Mouse (Mus musculus): ENCODE data around the gene Agap1. TPM values are rescaled to one million over a fixed set of nuclear protein-coding genes. Genes with fewer than 3 reads are reported as not detected.

The Agap1 gene
- total and polyA plus RNA-seq, 3 experiments = 0.01 TPM; not detected in 2

- H3K9me3 ChIP-seq (replicated peaks; ENCODE audit: insufficient read depth, low read length) = no peaks in the 10 kb centered on the region
These were observed 28.2 kb downstream of the Agap1 start for GRCm38 (mm10) chr1:89482812-89483211.

GRCm38 (mm10) chr1:89486891-89487290, 32.3 kb downstream of the Agap1 start:
- H3K4me3 ChIP-seq (ENCODE audit: control insufficient read depth in 1 of 2, insufficient read depth in 1 of 2, low read depth in 2 of 2, low read length in 2 of 2) = no peak overlapping the region
- H3K9me3 ChIP-seq (replicated peaks; ENCODE audit: insufficient read depth, low read length) = no peaks in the 10 kb centered on the region
- H3K9ac ChIP-seq (ENCODE audit: control insufficient read depth, low read depth, low read length, poor library complexity, severe bottlenecking) = no peak overlapping the region
- TF ChIP-seq MXI1 (IDR thresholded peaks at IDR 0.05; ENCODE audit: low read depth, low read length) = no peak
- TF ChIP-seq NRF1 (IDR thresholded peaks at IDR 0.05; ENCODE audit: insufficient read depth, low read depth, low read length, poor library complexity, severe bottlenecking) = no peak
- no peak for TF ChIP-seq KAT2A (conservative IDR thresholded peaks at IDR 0.05; ENCODE audit: low read depth, low read length)
- TF ChIP-seq MEF2A (IDR thresholded peaks at IDR 0.05; ENCODE audit: extremely low read depth, insufficient replicate concordance, low read depth, low read length, poor library complexity, severe bottlenecking) = no peak
- TF ChIP-seq SIN3A (IDR thresholded peaks at IDR 0.05; ENCODE audit: low read length) = no peak
- TF ChIP-seq UBTF (IDR thresholded peaks at IDR 0.05; ENCODE audit: borderline replicate concordance, insufficient read depth, low read depth, low read length) = no peak
- no peak for TF ChIP-seq CTCF (IDR thresholded peaks at IDR 0.05 in 2 of 3, conservative IDR thresholded peaks at IDR 0.05 in 1 of 3; ENCODE audit: control insufficient read depth in 1 of 3, insufficient read depth in 1 of 3, low read depth in 2 of 3, low read length in 3 of 3, poor library complexity in 1 of 3, severe bottlenecking in 1 of 3)
- no peak for TF ChIP-seq TBP (IDR thresholded peaks at IDR 0.05; ENCODE audit: low read depth, low read length)
- H3K36me3 ChIP-seq (ENCODE audit: control insufficient read depth in 1 of 2, insufficient read depth in 2 of 2, low read length in 2 of 2) = no peaks in the 10 kb centered on the region
- no peak for DNase-seq (ENCODE audit: low read depth, low spot score)
- H3K4me1 ChIP-seq (ENCODE audit: control insufficient read depth in 1 of 2, insufficient read depth in 2 of 2, low read length in 2 of 2) = no peaks in the 10 kb centered on the region
- no peak overlapping the region for H3K27ac ChIP-seq (ENCODE audit: control insufficient read depth, low read depth, low read length)
- no peaks in the 10 kb centered on the region for H3K27me3 ChIP-seq (ENCODE audit: control insufficient read depth in 1 of 2, insufficient read depth in 2 of 2, low read length in 2 of 2)
- H3K79me2 ChIP-seq (ENCODE audit: control insufficient read depth, insufficient read depth, low read length, poor library complexity) = no peaks in the 10 kb centered on the region

More at GRCm38 (mm10) chr1:89482812-89483211, 28.2 kb downstream of the Agap1 start:
- Histone ChIP-seq H3K79me2 (ENCODE audit: control insufficient read depth, insufficient read depth, low read length, poor library complexity) (no peaks in the 10 kb centered on the region), H3K9ac (ENCODE audit: control insufficient read depth, low read depth, low read length, poor library complexity, severe bottlenecking) (no peak overlapping the region), H3K36me3 (ENCODE audit: control insufficient read depth in 1 of 2, insufficient read depth in 2 of 2, low read length in 2 of 2) (no peaks in the 10 kb centered on the region), H3K4me3 (ENCODE audit: control insufficient read depth in 1 of 2, insufficient read depth in 1 of 2, low read depth in 2 of 2, low read length in 2 of 2) (no peak overlapping the region), H3K4me1 (ENCODE audit: control insufficient read depth in 1 of 2, insufficient read depth in 2 of 2, low read length in 2 of 2) (no peaks in the 10 kb centered on the region), H3K27me3 (ENCODE audit: control insufficient read depth in 1 of 2, insufficient read depth in 2 of 2, low read length in 2 of 2) (no peaks in the 10 kb centered on the region), H3K27ac (ENCODE audit: control insufficient read depth, low read depth, low read length) (no peak overlapping the region)
- DNase-seq (ENCODE audit: low read depth, low spot score) = no peak
- TF ChIP-seq TAL1 (IDR thresholded peaks at IDR 0.05; ENCODE audit: low read length) = no peak
- TF ChIP-seq POLR2A (IDR thresholded peaks at IDR 0.05; ENCODE audit: control insufficient read depth in 1 of 2, insufficient read depth in 1 of 2, low read depth in 1 of 2, low read length in 2 of 2, poor library complexity in 1 of 2) = no peak
- no peak for TF ChIP-seq E2F4 (IDR thresholded peaks at IDR 0.05; ENCODE audit: borderline replicate concordance, low read depth, low read length)
- no peak for TF ChIP-seq KAT2A (conservative IDR thresholded peaks at IDR 0.05; ENCODE audit: low read depth, low read length)

GRCm38 (mm10) chr1:89489111-89489971, 34.7 kb downstream of the Agap1 start:
- no peak for DNase-seq (ENCODE audit: low read depth, low spot score)
- no peaks in the 10 kb centered on the region for H3K4me1 ChIP-seq (ENCODE audit: control insufficient read depth in 1 of 2, insufficient read depth in 2 of 2, low read length in 2 of 2)
- TF ChIP-seq TBP (IDR thresholded peaks at IDR 0.05; ENCODE audit: low read depth, low read length) (no peak), USF2 (IDR thresholded peaks at IDR 0.05; ENCODE audit: borderline replicate concordance in 1 of 2, insufficient read depth in 1 of 2, low read depth in 1 of 2, low read length in 2 of 2) (no peak), MAZ (IDR thresholded peaks at IDR 0.05; ENCODE audit: low read depth, low read length) (no peak), TCF12 (IDR thresholded peaks at IDR 0.05; ENCODE audit: low read depth, low read length) (no peak), SMC3 (IDR thresholded peaks at IDR 0.05; ENCODE audit: low read depth, low read length) (no peak), ZC3H11A (IDR thresholded peaks at IDR 0.05; ENCODE audit: low read depth, low read length) (no peak), MEF2A (IDR thresholded peaks at IDR 0.05; ENCODE audit: extremely low read depth, insufficient replicate concordance, low read depth, low read length, poor library complexity, severe bottlenecking) (no peak), NELFE (IDR thresholded peaks at IDR 0.05; ENCODE audit: low read depth, low read length) (no peak), MXI1 (IDR thresholded peaks at IDR 0.05; ENCODE audit: low read depth, low read length) (no peak), POLR2AphosphoS5 (IDR thresholded peaks at IDR 0.05; ENCODE audit: borderline replicate concordance, low read depth, low read length) (no peak), JUND (IDR thresholded peaks at IDR 0.05; ENCODE audit: low read depth, low read length) (no peak), ZMIZ1 (IDR thresholded peaks at IDR 0.05; ENCODE audit: low read depth, low read length) (no peak), KAT2A (conservative IDR thresholded peaks at IDR 0.05; ENCODE audit: low read depth, low read length) (no peak), SIN3A (IDR thresholded peaks at IDR 0.05; ENCODE audit: low read length) (no peak), POLR2A (IDR thresholded peaks at IDR 0.05; ENCODE audit: control insufficient read depth in 1 of 2, insufficient read depth in 1 of 2, low read depth in 1 of 2, low read length in 2 of 2, poor library complexity in 1 of 2) (no peak)
- no peak overlapping the region for H3K9ac ChIP-seq (ENCODE audit: control insufficient read depth, low read depth, low read length, poor library complexity, severe bottlenecking)
- no peaks in the 10 kb centered on the region for H3K79me2 ChIP-seq (ENCODE audit: control insufficient read depth, insufficient read depth, low read length, poor library complexity)
- H3K27me3 ChIP-seq (ENCODE audit: control insufficient read depth in 1 of 2, insufficient read depth in 2 of 2, low read length in 2 of 2) = no peaks in the 10 kb centered on the region
- no peak overlapping the region for H3K27ac ChIP-seq (ENCODE audit: control insufficient read depth, low read depth, low read length)
- H3K4me3 ChIP-seq (ENCODE audit: control insufficient read depth in 1 of 2, insufficient read depth in 1 of 2, low read depth in 2 of 2, low read length in 2 of 2) = no peak overlapping the region
- no peaks in the 10 kb centered on the region for H3K36me3 ChIP-seq (ENCODE audit: control insufficient read depth in 1 of 2, insufficient read depth in 2 of 2, low read length in 2 of 2)
- H3K9me3 ChIP-seq (replicated peaks; ENCODE audit: insufficient read depth, low read length) = no peaks in the 10 kb centered on the region

Data from MEL (cell line).